Mouse (Mus musculus) forebrain, postnatal 0 days (tissue): ENCODE results near the gene Pex14. TPM values are rescaled to one million over a fixed set of nuclear protein-coding genes. Genes with fewer than 3 reads are reported as not detected.

Source experiments
- ATAC-seq: fragments of 200-750 bp; cut with Nextera tagmentation; 2 replicates; pipeline ENCODE4 v1.8.0; 2017; ENCODE audit warnings: mild to moderate bottlenecking, moderate library complexity
- DNase-seq: peaks from one replicate; pipeline ENCODE4 v3.0.0-alpha.2; 2015
- H3K27ac ChIP-seq: fragments of 300-500 bp; sonication (generic); 2 replicates; pipeline ENCODE4 v1.5.1; 2014; ENCODE audit warnings: low read depth, mild to moderate bottlenecking, antibody characterized with exemption, low read length, moderate library complexity, mixed read lengths
- H3K27me3 ChIP-seq: fragments of 300-500 bp; sonication (generic); 2 replicates; pipeline ENCODE4 v1.6.1; 2014; ENCODE audit warnings: mild to moderate bottlenecking, low read length, mixed read lengths; ENCODE audit not compliant: insufficient read depth
- H3K36me3 ChIP-seq: fragments of 300-500 bp; sonication (generic); 2 replicates; pipeline ENCODE4 v1.6.1; 2014; ENCODE audit warnings: mild to moderate bottlenecking, moderate library complexity; ENCODE audit not compliant: insufficient read depth
- H3K4me1 ChIP-seq: fragments of 300-500 bp; sonication (generic); 2 replicates; pipeline ENCODE4 v1.6.1; 2014; ENCODE audit warnings: antibody characterized with exemption; ENCODE audit not compliant: insufficient read depth
- H3K4me2 ChIP-seq: fragments of 300-500 bp; sonication (generic); 2 replicates; pipeline ENCODE4 v1.6.1; 2014; ENCODE audit warnings: low read depth, mild to moderate bottlenecking, moderate library complexity
- H3K4me3 ChIP-seq: fragments of 300-500 bp; sonication (generic); 2 replicates; pipeline ENCODE4 v1.5.1; 2014; ENCODE audit warnings: low read depth, low read length, mixed read lengths
- H3K9ac ChIP-seq: fragments of 300-500 bp; sonication (generic); 2 replicates; pipeline ENCODE4 v1.6.1; 2014; ENCODE audit warnings: mild to moderate bottlenecking
- H3K9me3 ChIP-seq: fragments of 300-500 bp; sonication (generic); 2 replicates; pipeline ENCODE4 v1.6.1; 2016; ENCODE audit warnings: low read length
- CTCF ChIP-seq: sonication (generic); IDR thresholded peaks from 2 replicates; pipeline ENCODE4 v1.5.1; 2016; ENCODE audit warnings: antibody characterized with exemption, control low read depth, low read depth
- WGBS: fragments of 180-500 bp; shearing (Covaris S2); extraction: QIAGEN DNeasy Blood & Tissue Kit; methylation state at CpG from one replicate; pipeline ENCODE4 v1.1.7; 2014; 5-methylcytosine and 5-hydroxymethylcytosine counted together
- polyA plus RNA-seq: library from polyadenylated mRNA; unstranded; fragments of >200 nt; fragmentation: Nextera tagmentation; extraction: Ambion mirVana; gene quantifications from 2 replicates; pipeline ENCODE4 v1.2.1, GENCODE M21; 2015
- total RNA-seq: library from RNA; depleted of rRNA; stranded (reverse); fragments of >200 nt; gene quantifications from 2 replicates; pipeline ENCODE4 v1.2.3, GENCODE M21; 2014

The Pex14 gene
- total and polyA plus RNA-seq, 2 experiments from 2014 or later: 66.5 to 66.6 TPM

DNA sequence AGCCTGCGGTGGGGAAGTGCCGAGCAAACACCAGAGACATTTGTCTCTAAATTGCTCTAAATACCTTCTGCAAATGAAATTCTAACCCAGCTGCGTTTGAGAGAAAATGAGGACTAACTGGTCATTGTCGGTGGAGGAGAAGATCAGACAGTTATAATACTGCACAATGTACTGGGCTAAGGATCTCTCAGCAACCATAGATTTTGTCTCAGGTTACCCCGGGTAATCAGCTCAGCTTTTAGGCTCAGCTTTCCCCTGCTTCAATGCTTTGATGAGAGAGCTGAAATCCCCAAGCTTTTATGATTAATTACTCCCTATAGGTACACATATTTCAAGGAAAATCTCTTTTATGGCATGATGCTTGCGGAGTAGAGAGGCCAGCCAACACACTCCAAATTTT lies 59.4 kb downstream of the Pex14 start:
- Histone ChIP-seq H3K9ac (no peak overlapping the region), H3K36me3 (no peaks in the 10 kb centered on the region), H3K27me3 (no peaks in the 10 kb centered on the region), H3K4me2 (no peak overlapping the region), H3K4me3 (no peak overlapping the region), H3K9me3 (no peaks in the 10 kb centered on the region), H3K27ac (no peak overlapping the region), H3K4me1 (no peaks in the 10 kb centered on the region)
- 44% methylated on average over 6 of the region's 6 CpGs for WGBS
- DNase-seq (no peak), ATAC-seq (no peak)
- no peak for TF ChIP-seq CTCF

DNA sequence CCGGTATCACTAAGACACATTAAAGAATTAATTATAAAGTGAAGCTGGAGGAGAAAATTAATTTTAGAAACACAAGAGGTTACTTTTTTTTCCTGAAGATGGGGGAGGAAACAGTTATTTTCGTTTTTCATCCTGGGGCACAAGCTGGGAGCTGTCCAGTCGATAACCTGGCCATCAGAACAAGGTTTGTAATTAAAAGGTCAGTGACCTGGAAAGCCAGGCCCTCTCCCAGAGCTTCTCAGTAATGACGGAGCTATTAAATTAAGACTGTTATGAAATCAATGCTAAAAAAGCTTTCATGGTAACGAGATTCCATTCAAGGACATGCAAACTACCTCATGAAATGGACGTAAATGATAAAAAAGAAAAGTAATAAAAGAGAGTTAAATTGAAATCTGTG lies 62.0 kb downstream of the Pex14 start:
- Histone ChIP-seq H3K4me1 (no peaks in the 10 kb centered on the region), H3K9me3 (no peaks in the 10 kb centered on the region), H3K36me3 (no peaks in the 10 kb centered on the region), H3K4me2 (no peak overlapping the region), H3K9ac (no peak overlapping the region), H3K4me3 (no peak overlapping the region), H3K27ac (no peak overlapping the region), H3K27me3 (no peaks in the 10 kb centered on the region)
- DNase-seq: no peak
- no peak for ATAC-seq
- TF ChIP-seq CTCF: no peak
- WGBS: 57% methylated on average over 6 of the region's 6 CpGs

DNA sequence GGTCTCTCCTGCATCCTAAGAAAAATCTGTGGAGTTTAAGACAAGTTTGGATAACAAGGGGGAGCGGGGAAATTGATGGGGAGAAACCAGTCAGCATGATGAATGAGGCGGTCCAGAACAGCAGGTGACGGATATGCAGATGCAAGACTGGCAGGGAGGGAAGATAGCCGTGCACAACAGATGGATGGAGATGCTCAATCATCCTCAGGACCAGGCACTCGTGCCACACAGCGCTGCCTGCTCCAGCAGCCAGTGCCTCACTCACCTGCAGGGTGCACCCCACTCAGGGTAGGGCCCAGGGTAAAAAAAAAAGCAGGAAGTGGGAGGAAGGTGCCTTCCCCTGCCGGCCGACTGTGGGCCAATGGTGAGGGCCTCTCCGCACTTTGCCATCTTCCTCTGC lies 63.1 kb downstream of the Pex14 start:
- H3K27me3 ChIP-seq: no peaks in the 10 kb centered on the region
- H3K9me3 ChIP-seq: no peaks in the 10 kb centered on the region
- H3K27ac ChIP-seq: no peak overlapping the region
- no peak overlapping the region for H3K9ac ChIP-seq
- WGBS: 49% methylated on average over 9 of the region's 9 CpGs
- no peak overlapping the region for H3K4me3 ChIP-seq
- no peak for ATAC-seq
- no peak overlapping the region for H3K4me2 ChIP-seq
- TF ChIP-seq CTCF: no peak
- no peaks in the 10 kb centered on the region for H3K4me1 ChIP-seq
- H3K36me3 ChIP-seq: no peaks in the 10 kb centered on the region
- no peak for DNase-seq

DNA sequence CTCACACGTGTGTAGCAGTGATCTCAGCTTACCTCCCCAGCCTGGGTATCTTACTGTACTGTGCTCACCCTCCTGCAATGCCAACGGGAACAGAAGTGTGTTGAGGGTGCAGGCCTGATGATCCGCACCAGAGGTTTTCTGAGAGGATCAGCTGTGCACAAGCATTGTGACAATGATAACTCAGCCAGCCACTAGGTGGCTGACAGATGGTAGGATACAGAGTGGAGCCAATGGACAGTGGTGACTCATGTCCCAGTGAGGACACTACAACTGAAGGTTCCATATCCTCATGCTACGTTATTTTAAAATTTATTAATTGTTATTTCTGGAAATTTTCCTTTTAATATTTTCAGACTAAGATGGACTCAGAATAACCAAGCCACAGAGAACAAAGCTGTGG lies 68.2 kb downstream of the Pex14 start:
- H3K4me2 ChIP-seq: no peak overlapping the region
- H3K36me3 ChIP-seq: no peaks in the 10 kb centered on the region
- H3K9me3 ChIP-seq: no peaks in the 10 kb centered on the region
- no peak for DNase-seq
- no peaks in the 10 kb centered on the region for H3K27me3 ChIP-seq
- H3K4me3 ChIP-seq: no peak overlapping the region
- peak; percentile 33; the same call in 1 of the 2 replicates for TF ChIP-seq CTCF
- H3K4me1 ChIP-seq: no peaks in the 10 kb centered on the region
- ATAC-seq: no peak
- no peak overlapping the region for H3K27ac ChIP-seq
- 80% methylated on average over 4 of the region's 4 CpGs for WGBS
- no peak overlapping the region for H3K9ac ChIP-seq

- WGBS: 54% methylated on average over 9 of the region's 9 CpGs
- Histone ChIP-seq H3K9ac (no peak overlapping the region), H3K27me3 (no peaks in the 10 kb centered on the region), H3K4me1 (no peaks in the 10 kb centered on the region), H3K9me3 (no peaks in the 10 kb centered on the region), H3K36me3 (no peaks in the 10 kb centered on the region), H3K27ac (no peak overlapping the region), H3K4me2 (no peak overlapping the region), H3K4me3 (no peak overlapping the region)
- DNase-seq: no peak
- no peak for TF ChIP-seq CTCF
- ATAC-seq: no peak
Measured at GRCm38 (mm10) chr4:149027571-149027970, 72.1 kb downstream of the Pex14 start.

DNA sequence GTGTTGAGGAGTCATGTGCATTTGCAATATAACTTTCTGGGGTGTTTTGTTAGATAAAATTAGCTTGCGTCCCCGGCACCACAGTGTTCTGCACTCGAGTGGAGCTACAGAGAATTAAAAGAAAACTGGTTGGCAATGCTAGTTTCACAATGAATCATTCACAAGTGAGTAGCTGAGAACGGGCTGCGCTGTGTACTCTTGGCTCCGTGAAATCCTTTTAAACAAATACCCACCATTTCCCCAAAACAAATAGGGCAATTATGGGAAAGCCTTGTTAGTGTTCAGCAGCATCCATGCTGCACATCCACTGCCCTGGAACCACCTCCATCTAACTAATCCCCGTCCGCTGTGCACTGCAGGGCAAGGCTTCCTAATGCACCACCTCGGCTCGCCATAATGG lies 74.4 kb downstream of the Pex14 start:
- no peaks in the 10 kb centered on the region for H3K27me3 ChIP-seq
- peak; percentile 26 for DNase-seq
- H3K36me3 ChIP-seq: no peaks in the 10 kb centered on the region
- no peak overlapping the region for H3K27ac ChIP-seq
- no peaks in the 10 kb centered on the region for H3K9me3 ChIP-seq
- no peaks in the 10 kb centered on the region for H3K4me1 ChIP-seq
- WGBS: 19% methylated on average over 10 of the region's 10 CpGs
- H3K4me3 ChIP-seq: no peak overlapping the region
- H3K9ac ChIP-seq: no peak overlapping the region
- peak; percentile 32; the same call in 1 of the 2 replicates for ATAC-seq
- H3K4me2 ChIP-seq: no peak overlapping the region
- TF ChIP-seq CTCF: no peak

DNA sequence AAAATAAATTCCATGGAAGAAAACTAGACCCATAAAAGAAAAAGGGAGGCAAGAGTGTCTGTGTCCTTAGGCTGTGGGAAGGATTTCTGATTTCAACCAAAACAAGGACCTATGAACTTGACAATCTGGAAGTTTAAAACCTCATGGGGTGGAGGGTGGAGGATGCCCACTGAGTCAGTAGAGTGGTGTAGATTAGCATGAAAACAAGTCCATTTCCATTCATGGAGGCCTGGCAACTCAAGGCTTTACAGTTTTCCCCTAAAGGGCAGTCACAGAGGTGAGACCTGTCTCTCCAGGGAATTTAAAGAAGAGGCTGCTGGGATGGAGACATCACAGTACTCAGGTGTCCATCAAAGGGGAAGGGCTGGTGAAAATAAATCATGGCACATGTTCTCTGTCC lies 78.7 kb downstream of the Pex14 start:
- Histone ChIP-seq H3K27ac (no peak overlapping the region), H3K4me3 (no peak overlapping the region), H3K9me3 (no peaks in the 10 kb centered on the region), H3K9ac (no peak overlapping the region), H3K4me2 (no peak overlapping the region), H3K36me3 (no peaks in the 10 kb centered on the region), H3K27me3 (no peaks in the 10 kb centered on the region), H3K4me1 (no peaks in the 10 kb centered on the region)
- DNase-seq (no peak), ATAC-seq (no peak)
- no peak for TF ChIP-seq CTCF

- DNase-seq (no peak), ATAC-seq (no peak)
- H3K4me2 ChIP-seq: no peak overlapping the region
- H3K27ac ChIP-seq: no peak overlapping the region
- no peak overlapping the region for H3K9ac ChIP-seq
- H3K27me3 ChIP-seq: no peaks in the 10 kb centered on the region
- no peaks in the 10 kb centered on the region for H3K4me1 ChIP-seq
- no peaks in the 10 kb centered on the region for H3K36me3 ChIP-seq
- H3K4me3 ChIP-seq: no peak overlapping the region
- no peaks in the 10 kb centered on the region for H3K9me3 ChIP-seq
- 85% methylated on average over 6 of the region's 6 CpGs for WGBS
- TF ChIP-seq CTCF: no peak
Measured at GRCm38 (mm10) chr4:149019456-149019855, 80.2 kb downstream of the Pex14 start.
